In the genomic region with DNA sequence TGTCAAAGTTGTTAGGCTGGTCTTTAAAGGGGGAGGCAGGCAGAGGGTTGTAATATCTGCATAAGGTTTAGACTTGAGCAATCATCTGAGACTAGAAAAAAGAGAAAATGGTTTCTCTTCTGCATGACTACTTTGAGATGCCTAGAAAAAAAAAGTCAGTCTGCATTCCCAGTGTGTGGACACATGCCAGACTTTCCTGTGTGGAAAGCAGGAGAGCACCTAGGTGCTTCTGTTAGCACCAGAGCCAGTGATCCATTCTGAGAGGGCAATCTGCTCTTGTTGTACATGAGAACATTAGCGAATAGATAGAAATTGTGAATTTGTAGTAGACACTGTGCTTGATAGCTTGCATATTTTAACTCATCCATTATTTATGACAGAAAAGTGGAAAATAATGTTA, we compare ENCODE assay signal across 11 mouse cellular contexts.
"Had no signal": no experiment of that assay in that cellular context is flagged by ENCODE, and none has a peak within 500 bp of the region (broad histone marks: within the 10 kb centered on the region; RNA-seq: fewer than 3 reads in every experiment).

No protein-coding gene starts in this region.

- DNase-seq: kidney, adult 8-10 months; kidney, postnatal 36 days; layer of hippocampus, adult 9-11 months; layer of hippocampus, postnatal 36 days; liver; liver, embryonic 13.5 days; liver, postnatal 0 days; lung, postnatal 14 days; right cerebral cortex, postnatal 4 days; spleen, adult 18-20 months; thymus, postnatal 36 days had no signal
